Mouse (Mus musculus): ENCODE data around the gene Tagln. TPM values are rescaled to one million over a fixed set of nuclear protein-coding genes. Genes with fewer than 3 reads are reported as not detected.

Tagln gene
- polyA plus RNA-seq, 1 experiment from 2014 or later: 151 TPM

DNA sequence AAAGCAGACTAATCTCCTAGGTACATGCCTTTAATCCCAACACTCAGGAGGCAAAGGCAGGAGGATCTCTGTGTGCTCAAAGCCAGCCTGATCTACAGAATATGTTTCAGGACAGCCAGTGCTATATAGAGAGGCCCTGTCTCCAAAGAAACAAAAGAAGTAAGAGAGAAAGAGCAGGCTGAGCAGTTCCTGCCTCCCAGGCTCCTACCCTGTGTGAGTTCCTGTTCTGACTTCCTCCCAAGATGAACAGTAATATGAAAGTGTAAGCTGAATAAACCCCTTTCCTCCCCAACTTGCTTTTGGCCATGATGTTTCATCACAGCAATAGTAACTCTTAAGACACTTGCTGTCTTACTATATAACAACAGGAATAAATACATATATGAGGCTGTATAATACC is 42.2 kb downstream of the Tagln start:
- Histone ChIP-seq H3K9ac (no peak overlapping the region), H3K4me1 (no peaks in the 10 kb centered on the region), H3K9me3 (no peaks in the 10 kb centered on the region), H3K27me3 (replicated peaks) (no peaks in the 10 kb centered on the region), H3K27ac (replicated peaks) (no peak overlapping the region), H3K4me2 (no peak overlapping the region), H3K36me3 (peaks cover 98% of the 10 kb centered on the region), H3K4me3 (no peak overlapping the region)
- ATAC-seq (ENCODE audit: extremely low read depth, insufficient number of reproducible peaks, low FRiP score, low TSS enrichment): no peak

Small RNA genes lying within 50 kb of the gene (microRNA-seq; reads per million reads assigned to microRNA genes)
- gene Mir7087: not detected

Other genes starting within 250 kb of the Tagln start
- gene Cep164, start 107.4 kb downstream of the Tagln start, polyA plus RNA-seq (2015; fragmentation: Nextera tagmentation; extraction: Ambion mirVana): 13.0 and 14.4 TPM in 2 replicates
- gene Bace1, start 97.5 kb downstream of the Tagln start, polyA plus RNA-seq (2015; fragmentation: Nextera tagmentation; extraction: Ambion mirVana): 17.6 and 19.1 TPM in 2 replicates
- gene Pcsk7, start 29.6 kb downstream of the Tagln start, polyA plus RNA-seq (2015; fragmentation: Nextera tagmentation; extraction: Ambion mirVana): 16.4 TPM in 2 replicates
- 40.0 and 40.7 TPM in 2 replicates for gene Rnf214, start 29.1 kb downstream of the Tagln start, polyA plus RNA-seq (2015; fragmentation: Nextera tagmentation; extraction: Ambion mirVana)
- 35.5 and 36.3 TPM in 2 replicates for gene Sidt2, start 19.2 kb upstream of the Tagln start, polyA plus RNA-seq (2015; fragmentation: Nextera tagmentation; extraction: Ambion mirVana)
- gene Pafah1b2, start 76.6 kb upstream of the Tagln start, polyA plus RNA-seq (2015; fragmentation: Nextera tagmentation; extraction: Ambion mirVana): 133 and 137 TPM in 2 replicates
- 4.7 and 5.8 TPM in 2 replicates for gene Sik3, start 76.8 kb upstream of the Tagln start, polyA plus RNA-seq (2015; fragmentation: Nextera tagmentation; extraction: Ambion mirVana)